Mouse (Mus musculus) cerebellum, adult 9-10 months (tissue): ENCODE results near the gene Dpf3.

Experiments
- DNase-seq: peaks from one replicate; pipeline ENCODE4 v3.0.0; 2022

Gene Dpf3

DNA sequence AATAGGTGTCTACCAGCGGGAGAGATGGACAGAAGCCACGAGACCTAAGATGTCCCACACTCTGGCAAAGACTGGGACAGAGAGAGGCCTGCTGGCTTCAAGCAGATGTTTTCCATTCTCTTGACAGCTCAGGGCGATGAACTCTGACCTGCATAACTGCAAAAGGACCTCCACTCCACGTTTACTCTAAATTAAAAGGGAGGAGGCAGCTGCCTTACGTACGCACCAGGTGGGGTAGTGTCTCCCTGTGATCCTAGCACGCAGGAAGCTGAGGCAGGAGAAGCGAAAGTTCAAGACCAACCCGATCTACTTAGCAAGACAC lies 8.4 kb upstream of the Dpf3 start:
- no peak for DNase-seq

DNA sequence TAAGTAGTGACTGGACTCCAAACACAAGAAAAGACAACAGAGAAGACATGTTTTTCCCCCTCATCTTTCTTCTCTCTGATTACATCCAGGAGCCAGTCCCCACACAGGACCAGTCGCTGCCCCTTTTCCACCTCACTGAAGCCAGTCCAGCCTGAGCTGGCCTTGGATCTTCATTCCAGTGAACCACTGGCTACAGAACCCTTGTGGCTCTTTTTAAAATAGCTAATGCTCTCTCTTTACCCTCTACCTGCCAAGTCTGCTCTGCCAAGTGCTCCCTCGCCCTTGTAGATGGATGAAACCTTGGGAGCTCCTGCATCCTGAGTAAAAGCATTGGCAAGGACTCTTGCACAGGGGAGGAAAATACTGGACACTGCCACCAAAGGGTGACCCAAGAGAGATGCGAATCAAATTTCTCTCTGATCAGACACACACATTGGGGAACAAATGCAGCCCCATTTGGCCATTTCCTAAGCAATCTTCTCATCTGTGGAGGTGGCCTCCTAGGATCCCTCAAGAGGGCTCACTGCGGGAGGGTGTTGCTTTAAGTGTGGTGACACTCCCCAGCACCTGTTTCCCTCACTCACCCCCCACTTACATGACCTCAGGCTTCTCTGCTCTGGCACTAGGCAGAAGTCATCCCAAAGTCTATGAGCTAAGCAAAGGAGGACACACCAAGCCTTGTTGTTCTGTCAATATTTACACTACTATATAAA lies 7.9 kb upstream of the Dpf3 start:
- no peak for DNase-seq

DNA sequence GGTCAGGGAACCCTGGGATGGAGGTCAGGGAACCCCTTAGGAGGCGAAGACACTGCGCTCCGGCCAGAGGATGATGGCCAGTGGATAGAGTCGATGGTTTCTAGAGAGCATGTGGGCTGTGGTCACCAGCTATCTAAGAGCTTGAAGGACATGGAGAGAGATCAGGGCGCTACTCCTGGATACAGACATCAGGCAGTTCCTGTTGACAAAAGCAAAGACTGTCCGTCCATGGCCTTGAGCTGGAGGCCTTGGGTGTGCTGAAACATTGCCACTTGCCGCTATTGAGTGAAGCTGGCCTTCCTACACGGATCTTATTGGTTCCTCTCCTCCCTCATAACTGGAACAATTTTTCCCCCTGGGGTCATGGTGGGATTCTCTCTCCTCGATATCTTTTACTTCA lies 6.7 kb upstream of the Dpf3 start:
- no peak for DNase-seq

DNA sequence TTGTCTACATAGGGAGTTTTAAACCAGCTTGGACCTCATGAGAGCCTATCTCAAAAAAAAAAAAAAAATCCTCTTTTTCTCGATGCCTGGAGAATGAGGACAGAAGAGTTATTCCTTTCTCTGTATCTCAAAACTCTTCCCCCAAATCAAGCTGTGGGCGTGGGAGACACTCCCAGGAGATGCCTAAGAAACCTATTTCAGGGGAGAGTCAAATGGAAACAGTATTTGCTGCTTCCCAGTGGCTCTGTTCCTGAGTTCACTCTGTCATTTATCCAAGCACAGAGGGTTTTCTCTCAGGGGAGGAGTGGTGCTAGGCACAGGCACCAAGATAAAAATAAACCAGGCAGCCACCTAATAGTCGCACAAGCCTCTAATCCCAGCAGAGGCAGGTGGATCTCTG lies 5.3 kb upstream of the Dpf3 start:
- no peak for DNase-seq

DNA sequence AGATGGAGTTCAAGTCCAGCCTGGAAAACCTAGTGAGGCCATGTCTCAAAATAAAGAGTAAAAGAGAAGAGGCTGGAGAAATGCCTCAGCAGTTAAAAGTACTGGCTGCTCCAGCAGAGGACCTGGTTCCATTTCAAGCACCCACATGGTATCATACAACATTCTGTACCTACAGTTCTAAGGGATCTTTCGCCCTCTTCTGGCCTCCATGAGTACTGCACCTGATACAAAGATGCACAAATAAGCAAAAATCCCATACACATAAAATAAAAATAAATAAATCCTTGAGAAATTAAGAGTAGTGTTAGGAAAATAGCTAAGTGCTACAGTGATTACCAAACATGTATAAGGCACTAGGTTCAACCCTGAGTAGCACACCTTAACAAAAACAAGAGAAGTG lies 4.1 kb upstream of the Dpf3 start:
- DNase-seq = no peak

DNA sequence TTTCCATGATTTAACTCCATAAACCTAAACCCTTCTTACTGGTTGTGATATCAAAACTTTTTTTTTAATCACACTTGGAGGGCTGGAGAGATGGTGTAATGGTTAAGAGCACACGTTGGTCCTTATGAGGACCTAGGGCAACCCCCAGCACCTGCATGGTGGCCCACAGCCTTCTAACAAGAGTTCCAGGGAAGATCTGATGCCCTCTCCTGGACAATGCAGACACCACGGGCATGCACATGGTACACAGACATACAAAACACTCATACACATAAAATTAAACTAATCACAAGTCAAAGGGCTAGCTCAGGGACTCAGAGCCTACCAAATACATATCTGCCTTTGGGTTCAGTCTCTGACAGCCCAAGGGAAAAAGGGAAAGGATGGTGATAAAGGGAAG lies 2.2 kb upstream of the Dpf3 start:
- no peak for DNase-seq

GRCm38 (mm10) chr12:83488211-83488941 lies 860 bp upstream of the Dpf3 start:
- peak; percentile 68 for DNase-seq

GRCm38 (mm10) chr12:83486671-83487461 lies 650 bp downstream of the Dpf3 start:
- peak; percentile 67 for DNase-seq

GRCm38 (mm10) chr12:83485911-83486670 lies 1.4 kb downstream of the Dpf3 start:
- peak; percentile 76 for DNase-seq

GRCm38 (mm10) chr12:83484855-83485745 lies 2.4 kb downstream of the Dpf3 start:
- DNase-seq = peak; percentile 72

DNA sequence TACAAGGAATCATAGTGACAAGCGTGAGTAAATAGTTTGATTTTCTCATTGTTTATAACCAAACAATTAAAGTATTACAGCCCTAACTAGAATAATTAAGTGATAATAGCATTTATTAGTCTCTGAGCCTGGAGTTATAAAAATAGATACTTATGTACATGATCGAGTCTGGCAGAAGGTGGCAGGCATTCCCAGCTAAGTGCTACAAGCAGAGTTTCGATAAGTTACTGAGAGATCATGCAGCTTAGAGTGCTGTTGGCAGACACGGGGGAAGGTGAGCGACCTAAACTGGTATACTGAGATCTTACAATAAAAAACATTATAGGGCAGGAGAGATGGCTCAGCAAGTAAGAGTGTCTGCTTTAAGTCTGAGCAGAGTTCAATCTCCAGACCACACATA lies 3.9 kb downstream of the Dpf3 start:
- DNase-seq = no peak

- no peak for DNase-seq
Measured at GRCm38 (mm10) chr12:83481439-83481838, 6.1 kb downstream of the Dpf3 start.

DNA sequence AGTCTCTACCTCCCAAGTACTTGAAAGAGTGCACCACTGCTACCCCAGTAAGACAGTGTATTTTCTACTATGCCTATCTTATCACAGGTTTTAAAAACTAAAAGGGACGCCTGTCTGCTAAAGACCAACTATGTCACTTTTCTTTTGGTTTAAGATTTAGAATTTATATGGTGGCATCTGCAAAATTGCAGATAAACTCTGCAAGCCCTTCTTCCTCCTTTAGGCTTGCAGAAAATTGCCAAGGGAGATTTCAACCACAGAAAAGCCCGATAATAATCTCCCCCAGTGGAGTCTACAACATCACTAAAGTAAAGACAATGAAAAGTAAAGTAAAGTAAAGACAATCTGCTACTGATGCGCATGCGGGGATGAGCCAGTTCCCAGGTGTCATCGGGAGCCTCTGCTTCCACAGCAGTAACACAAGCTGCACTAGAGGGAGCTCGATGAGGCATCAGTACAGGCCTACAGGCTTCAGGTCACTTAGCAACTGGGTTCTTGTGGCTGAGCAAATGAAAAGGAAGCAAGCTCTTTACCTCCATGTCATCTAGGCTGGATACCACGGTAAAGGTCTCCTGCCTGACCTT lies 7.6 kb downstream of the Dpf3 start:
- DNase-seq = no peak

DNA sequence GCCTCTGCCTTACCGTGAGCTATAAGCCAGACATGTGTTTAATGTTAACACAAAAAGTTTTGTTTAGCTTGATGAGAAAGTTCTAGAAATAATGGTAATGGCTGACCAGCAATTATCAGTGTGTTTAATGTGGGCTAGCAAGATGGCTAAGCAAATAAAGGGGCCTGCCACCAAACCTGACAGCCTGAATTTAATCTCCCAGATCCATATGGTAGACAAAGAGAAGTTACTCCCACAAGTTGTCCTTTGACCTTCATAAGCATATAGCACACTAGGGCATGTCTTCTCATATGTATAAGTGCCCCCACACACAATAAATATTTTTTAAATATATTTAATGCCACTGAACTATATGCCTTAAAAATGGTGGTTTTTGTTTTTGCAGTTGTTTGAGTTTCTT lies 8.4 kb downstream of the Dpf3 start:
- DNase-seq = no peak

DNA sequence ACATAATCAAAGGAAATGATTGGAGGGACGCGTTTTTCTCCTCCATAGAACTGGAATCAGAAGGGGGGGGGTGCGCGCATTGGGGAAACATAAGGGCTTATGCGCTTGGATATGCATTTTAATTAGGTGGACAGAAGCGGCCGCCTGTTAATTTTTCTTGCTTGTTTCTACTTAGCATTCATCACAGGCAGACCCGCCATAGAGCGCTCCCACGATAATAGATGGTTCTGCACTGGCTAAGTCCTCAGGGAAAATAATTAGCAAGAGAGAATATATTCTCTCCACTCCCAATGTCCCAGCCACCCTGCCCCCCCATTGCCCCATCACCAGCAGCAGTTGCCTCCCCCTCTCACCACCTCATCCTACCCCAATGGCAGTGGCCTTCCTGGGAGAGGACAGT lies 11.2 kb downstream of the Dpf3 start:
- no peak for DNase-seq

- DNase-seq = no peak
Measured at GRCm38 (mm10) chr12:83475419-83475818, 12.1 kb downstream of the Dpf3 start.

DNA sequence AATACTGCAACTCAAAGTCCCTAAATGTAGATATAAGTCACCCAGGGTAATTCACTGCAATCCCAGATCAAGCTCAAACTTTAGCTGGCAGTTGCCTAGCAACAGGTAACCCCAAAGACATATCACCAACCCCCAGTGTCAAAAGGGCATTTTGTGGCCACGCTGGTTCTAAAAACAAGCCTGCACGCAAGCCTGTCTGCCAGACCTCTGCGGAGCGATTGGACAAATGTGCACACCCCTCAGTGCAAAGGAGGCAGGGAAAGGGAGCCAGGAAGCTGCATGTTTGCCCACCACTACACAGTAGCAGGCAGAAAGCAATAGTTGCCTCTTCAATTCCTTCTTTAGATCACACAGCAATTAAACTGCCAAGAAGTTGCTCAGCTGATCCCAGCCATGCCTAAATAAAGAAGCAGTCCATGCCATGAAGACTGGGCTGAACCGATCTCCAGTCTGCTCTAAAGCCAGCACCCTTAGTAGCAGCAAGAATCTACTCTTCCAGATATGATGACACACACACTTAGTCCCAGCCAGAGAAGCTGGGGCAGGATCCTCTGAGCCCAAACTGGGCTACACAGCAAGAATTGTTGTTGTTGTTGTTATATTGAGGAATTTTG lies 13.4 kb downstream of the Dpf3 start:
- DNase-seq = no peak

- no peak for DNase-seq
Measured at GRCm38 (mm10) chr12:83471760-83472159, 15.8 kb downstream of the Dpf3 start.

DNA sequence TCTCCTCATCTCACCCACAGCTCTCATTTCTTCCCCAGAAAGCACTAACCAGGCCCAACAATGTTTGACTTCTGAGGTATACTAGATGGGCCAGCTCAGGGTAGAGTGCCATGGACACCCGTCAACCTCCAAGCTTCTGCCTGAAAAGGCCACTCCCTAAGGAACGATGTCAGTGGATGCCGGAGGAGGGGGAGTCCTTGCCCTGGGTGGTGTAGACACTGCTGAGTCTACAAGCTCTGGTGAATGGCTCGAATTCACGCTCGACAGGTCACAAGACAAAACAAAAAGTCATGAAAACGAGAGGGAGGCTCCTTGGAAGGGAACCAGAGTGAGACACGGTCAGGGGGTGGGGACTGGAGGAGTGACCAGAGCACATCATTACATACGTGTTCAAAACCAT lies 17.4 kb downstream of the Dpf3 start:
- no peak for DNase-seq

DNA sequence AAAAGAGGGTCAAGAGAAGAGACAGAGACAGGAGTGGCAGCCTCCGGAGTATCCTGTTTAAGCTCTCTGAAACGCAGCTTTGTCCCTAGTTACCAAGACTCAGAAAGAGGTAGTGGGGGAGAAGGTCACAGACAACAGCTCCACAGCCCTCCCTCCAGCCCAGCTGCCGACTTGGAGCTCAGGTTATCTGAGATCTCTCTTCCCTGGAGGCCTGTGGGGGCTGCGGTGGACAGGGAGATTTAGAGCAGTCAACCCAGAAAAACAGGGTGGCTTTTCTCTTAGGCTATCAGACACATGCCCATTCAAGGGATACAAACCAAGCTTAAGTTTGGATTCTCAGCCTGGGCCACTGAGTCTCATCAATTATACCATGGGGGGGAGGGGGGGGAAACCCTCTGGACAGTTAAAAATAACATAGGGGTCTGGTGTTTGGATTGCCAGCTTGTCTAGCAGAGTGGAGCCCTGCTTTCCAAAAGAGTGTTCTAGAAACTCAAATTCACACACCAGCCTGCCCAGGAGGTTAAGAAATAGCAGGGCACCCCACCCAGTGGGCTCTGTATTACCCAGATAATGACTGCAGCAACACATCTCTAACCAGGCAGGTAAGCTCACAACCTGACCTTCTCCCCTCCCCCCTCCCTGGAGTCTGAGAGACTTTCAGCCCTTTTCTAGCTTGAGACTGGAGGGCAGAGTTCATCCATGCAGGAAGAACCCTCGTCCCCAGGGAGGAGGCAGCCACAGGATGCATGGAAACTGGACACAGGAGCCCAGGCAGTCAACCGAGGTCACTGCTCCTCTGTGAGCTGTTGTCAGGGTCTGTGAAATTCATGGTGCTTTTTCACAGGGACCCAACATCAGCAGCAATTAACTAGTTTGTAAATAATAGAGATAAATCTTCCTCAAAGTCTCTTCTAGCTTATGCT lies 20.7 kb downstream of the Dpf3 start:
- DNase-seq = no peak
